Mouse (Mus musculus) CD4-positive naive resting alpha-beta T cell, adult 76 days (primary cell): ENCODE data around the gene Sema5a. TPM values are rescaled to one million over a fixed set of nuclear protein-coding genes. Genes with fewer than 3 reads are reported as not detected.

Experiments
- total RNA-seq: library from RNA; stranded (reverse); gene quantifications from one replicate; pipeline ENCODE4 v1.2.4, GENCODE M21; 2023

The Sema5a gene
- 0.91 TPM for total RNA-seq

GRCm38 (mm10) chr15:32244344-32244955, at the start of gene Sema5a:
TSS of gene Sema5a (plus strand) at chr15:32244810.

Other genes starting within 250 kb of the Sema5a start
- not detected for gene Tas2r119, start 67.5 kb upstream of the Sema5a start, total RNA-seq